Mouse (Mus musculus): ENCODE measurements around the gene Acox3. TPM values are rescaled to one million over a fixed set of nuclear protein-coding genes. Genes with fewer than 3 reads are reported as not detected.

Acox3 gene
- polyA plus RNA-seq, 2 experiments from 2014 or later = 21.5 to 26.4 TPM

- ATAC-seq = no peak
Observed at GRCm38 (mm10) chr5:35653743-35654395, 71.0 kb downstream of the Acox3 start.

GRCm38 (mm10) chr5:35655753-35656485, 73.1 kb downstream of the Acox3 start:
- no peak for ATAC-seq

DNA sequence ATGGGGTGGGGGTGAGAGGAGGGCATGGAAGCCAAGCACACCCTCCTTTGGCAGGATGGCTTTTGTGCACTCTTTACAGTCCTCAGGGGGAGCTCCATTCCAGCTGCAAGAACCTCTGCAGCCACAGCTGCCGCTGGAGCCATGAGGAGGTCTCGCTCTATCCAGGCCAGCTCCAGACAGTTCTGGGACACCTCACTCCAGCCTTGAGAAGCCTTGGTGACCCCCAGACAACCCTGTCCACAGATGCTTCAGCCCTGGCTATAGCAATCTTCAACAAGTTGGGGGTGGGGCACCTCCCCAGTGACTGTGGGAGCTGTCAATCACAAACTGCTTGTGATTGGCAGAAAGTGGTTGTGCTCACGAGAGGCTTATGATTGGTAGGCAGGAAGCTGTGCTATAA, 76.7 kb downstream of the Acox3 start:
- no peak for ATAC-seq

DNA sequence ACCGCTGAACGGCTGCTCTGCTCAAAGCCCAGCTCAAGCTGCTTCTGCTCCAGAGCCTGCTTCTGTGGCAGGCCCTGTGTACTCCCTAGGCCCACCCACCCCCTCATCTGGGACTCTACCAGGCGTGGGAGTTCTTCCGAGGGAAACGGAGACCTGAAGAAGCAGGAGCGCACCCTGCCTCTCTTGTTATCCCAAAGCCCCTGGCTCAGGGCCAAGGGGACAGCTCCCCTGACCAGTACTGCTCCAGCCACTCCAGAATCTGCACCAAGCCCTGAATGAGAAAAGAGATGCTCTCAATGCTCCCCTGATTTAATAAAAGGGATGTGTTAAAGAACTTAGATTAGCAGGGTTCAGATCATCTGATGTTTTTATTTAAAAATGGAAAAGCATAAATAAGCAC, 78.4 kb downstream of the Acox3 start:
- ATAC-seq = no peak

DNA sequence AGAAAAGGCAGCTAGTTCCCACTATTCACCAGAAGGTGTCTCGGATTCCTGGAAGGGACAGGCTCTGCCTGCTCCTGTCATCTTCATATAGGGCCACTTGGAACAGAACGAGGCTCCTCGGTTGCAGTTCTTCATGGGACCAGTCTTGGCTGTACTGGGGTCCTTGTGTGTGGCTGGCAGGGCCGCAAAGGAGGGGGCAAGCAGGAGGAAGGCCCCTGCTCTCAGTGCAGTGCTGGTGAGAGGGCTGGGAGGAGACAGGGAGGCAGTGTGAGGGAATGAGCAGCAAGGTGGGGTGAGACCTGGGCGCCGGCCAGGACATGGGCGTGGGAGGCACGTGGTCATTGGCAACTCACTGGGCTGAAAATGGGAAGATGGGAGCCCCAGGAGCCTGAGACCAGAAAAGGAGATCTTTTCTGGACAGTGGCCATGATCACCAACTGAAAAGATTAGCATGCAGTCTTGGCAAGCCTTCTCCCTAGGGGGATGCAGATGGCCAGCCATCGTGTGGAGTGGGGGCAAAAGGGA, 79.2 kb downstream of the Acox3 start:
- ATAC-seq = no peak

Other genes with a start within 250 kb of the Acox3 start
- gene Hmx1, start 193.9 kb upstream of the Acox3 start, polyA plus RNA-seq (2017; shearing (Covaris generic)) = not detected
- gene Cpz, start 57.3 kb upstream of the Acox3 start, polyA plus RNA-seq (2017; shearing (Covaris generic)) = not detected
- 1 to 10 TPM; 1.5 to 2.3 TPM for gene Trmt44, start 8.0 kb upstream of the Acox3 start, polyA plus RNA-seq (2017; shearing (Covaris generic))
- gene Htra3, start 96.7 kb downstream of the Acox3 start, polyA plus RNA-seq (2017; shearing (Covaris generic)) = not detected
- 1 to 10 TPM; 2.1 to 2.5 TPM for gene Sh3tc1, start 156.9 kb downstream of the Acox3 start, polyA plus RNA-seq (2017; shearing (Covaris generic))
- gene Ablim2, start 174.8 kb downstream of the Acox3 start, polyA plus RNA-seq (2017; shearing (Covaris generic)) = 1 to 10 TPM; 1.5 to 1.9 TPM